Mouse (Mus musculus) limb, embryonic 15.5 days (tissue): Measurements from ENCODE around the gene Clec14a. TPM values are rescaled to one million over a fixed set of nuclear protein-coding genes. Genes with fewer than 3 reads are reported as not detected.
"Not testable (repeated sequence)": the region's sequence is repeated elsewhere in the genome, so short reads cannot be mapped to it uniquely, and the experiment has no call there.

ENCODE experiments used
- ATAC-seq: fragments of 200-750 bp; cut with Nextera tagmentation; 2 replicates; pipeline ENCODE4 v1.8.0; 2017; ENCODE audit warnings: low read depth, moderate TSS enrichment; ENCODE audit not compliant: insufficient number of reproducible peaks, low FRiP score, low TSS enrichment
- H3K27ac ChIP-seq: fragments of 300-500 bp; sonication (generic); 2 replicates; pipeline ENCODE4 v1.5.1; 2015; ENCODE audit warnings: moderate library complexity, mild to moderate bottlenecking, inconsistent platforms
- H3K27me3 ChIP-seq: fragments of 300-500 bp; sonication (generic); 2 replicates; pipeline ENCODE4 v1.6.1; 2015; ENCODE audit warnings: inconsistent platforms
- H3K36me3 ChIP-seq: fragments of 300-500 bp; sonication (generic); 2 replicates; pipeline ENCODE4 v1.6.1; 2015; ENCODE audit warnings: inconsistent platforms
- H3K4me1 ChIP-seq: fragments of 300-500 bp; sonication (generic); 2 replicates; pipeline ENCODE4 v1.6.1; 2015; ENCODE audit warnings: inconsistent platforms
- H3K4me2 ChIP-seq: fragments of 300-500 bp; sonication (generic); 2 replicates; pipeline ENCODE4 v1.6.1; 2015; ENCODE audit warnings: mild to moderate bottlenecking, inconsistent platforms
- H3K4me3 ChIP-seq: fragments of 300-500 bp; sonication (generic); 2 replicates; pipeline ENCODE4 v1.5.1; 2015; ENCODE audit warnings: mild to moderate bottlenecking, inconsistent platforms
- H3K9ac ChIP-seq: fragments of 300-500 bp; sonication (generic); 2 replicates; pipeline ENCODE4 v1.6.1; 2015; ENCODE audit warnings: inconsistent platforms
- H3K9me3 ChIP-seq: fragments of 300-500 bp; sonication (generic); 2 replicates; pipeline ENCODE4 v1.6.1; 2016; ENCODE audit warnings: inconsistent platforms
- WGBS: fragments of 180-500 bp; shearing (Covaris S2); methylation state at CpG from one replicate; pipeline ENCODE4 v1.1.7; 2015; 5-methylcytosine and 5-hydroxymethylcytosine counted together
- polyA plus RNA-seq: library from polyadenylated mRNA; unstranded; fragments of >200 nt; fragmentation: Nextera tagmentation; extraction: Ambion mirVana; gene quantifications from 2 replicates; pipeline ENCODE4 v1.2.1, GENCODE M21; 2015

The Clec14a gene
- 20.5 and 22.1 TPM in 2 replicates for polyA plus RNA-seq

GRCm38 (mm10) chr12:58268563-58269501 lies at the start of gene Clec14a:
Clec14a (minus strand) TSS chr12:58269290.
- WGBS = 2% methylated on average over 32 of the region's 32 CpGs
- Histone ChIP-seq H3K4me3 (peak within 1 kb of the TSS; percentile 48), H3K4me1 (peaks cover 14% of the 10 kb centered on the region), H3K36me3 (no peaks in the 10 kb centered on the region), H3K27ac (peak within 1 kb of the TSS; percentile 92), H3K4me2 (peak within 1 kb of the TSS; percentile 63), H3K9ac (peak within 1 kb of the TSS; percentile 41), H3K9me3 (no peaks in the 10 kb centered on the region), H3K27me3 (no peaks in the 10 kb centered on the region)
- ATAC-seq = peak; percentile 85

GRCm38 (mm10) chr12:58307835-58308234 lies 38.7 kb upstream of the Clec14a start:
- Histone ChIP-seq H3K9me3 (no peaks in the 10 kb centered on the region), H3K4me2 (no peak overlapping the region), H3K4me3 (no peak overlapping the region), H3K4me1 (no peaks in the 10 kb centered on the region), H3K27me3 (no peaks in the 10 kb centered on the region), H3K27ac (no peak overlapping the region), H3K36me3 (no peaks in the 10 kb centered on the region), H3K9ac (no peak overlapping the region)
- 72% methylated on average over 2 of the region's 2 CpGs for WGBS
- ATAC-seq = no peak

GRCm38 (mm10) chr12:58306402-58306801 lies 37.3 kb upstream of the Clec14a start:
- not testable (repeated sequence) for ATAC-seq, H3K4me2 ChIP-seq, H3K9ac ChIP-seq, H3K27ac ChIP-seq, H3K4me3 ChIP-seq, H3K36me3 ChIP-seq, H3K4me1 ChIP-seq, H3K27me3 ChIP-seq, H3K9me3 ChIP-seq
- 68% methylated on average over 8 of the region's 8 CpGs for WGBS

GRCm38 (mm10) chr12:58305567-58305966 lies 36.5 kb upstream of the Clec14a start:
- H3K4me1 ChIP-seq = no peaks in the 10 kb centered on the region
- ATAC-seq = no peak
- H3K27me3 ChIP-seq = no peaks in the 10 kb centered on the region
- H3K4me3 ChIP-seq = no peak overlapping the region
- no peaks in the 10 kb centered on the region for H3K36me3 ChIP-seq
- 56% methylated on average over 2 of the region's 2 CpGs for WGBS
- no peak overlapping the region for H3K9ac ChIP-seq
- H3K27ac ChIP-seq = no peak overlapping the region
- H3K4me2 ChIP-seq = no peak overlapping the region
- H3K9me3 ChIP-seq = no peaks in the 10 kb centered on the region

- 59% methylated on average over 6 of the region's 6 CpGs for whole genome bisulfite sequencing
- Histone ChIP-seq H3K9me3 (no peaks in the 10 kb centered on the region), H3K4me1 (no peaks in the 10 kb centered on the region), H3K36me3 (no peaks in the 10 kb centered on the region), H3K4me3 (no peak overlapping the region), H3K27ac (no peak overlapping the region), H3K9ac (no peak overlapping the region), H3K27me3 (no peaks in the 10 kb centered on the region), H3K4me2 (no peak overlapping the region)
- ATAC-seq = no peak
Measured at GRCm38 (mm10) chr12:58296980-58297379, 27.9 kb upstream of the Clec14a start.

- Histone ChIP-seq H3K27me3 (no peaks in the 10 kb centered on the region), H3K36me3 (no peaks in the 10 kb centered on the region), H3K4me1 (no peaks in the 10 kb centered on the region), H3K27ac (no peak overlapping the region), H3K9ac (no peak overlapping the region), H3K9me3 (no peaks in the 10 kb centered on the region), H3K4me2 (no peak overlapping the region), H3K4me3 (no peak overlapping the region)
- no peak for ATAC-seq
- 76% methylated on average over 3 of the region's 3 CpGs for WGBS
Measured at GRCm38 (mm10) chr12:58285912-58286311, 16.8 kb upstream of the Clec14a start.

GRCm38 (mm10) chr12:58270520-58270919 lies 1.4 kb upstream of the Clec14a start:
- Histone ChIP-seq H3K4me1 (peaks cover 14% of the 10 kb centered on the region), H3K27ac (no peak overlapping the region), H3K27me3 (no peaks in the 10 kb centered on the region), H3K9ac (no peak overlapping the region), H3K36me3 (no peaks in the 10 kb centered on the region), H3K9me3 (no peaks in the 10 kb centered on the region), H3K4me3 (no peak overlapping the region), H3K4me2 (no peak overlapping the region)
- WGBS = 84% methylated on average over 6 of the region's 6 CpGs
- ATAC-seq = no peak

GRCm38 (mm10) chr12:58269505-58269904 lies 415 bp upstream of the Clec14a start:
- 27% methylated on average over 4 of the region's 4 CpGs for WGBS
- Histone ChIP-seq H3K4me3 (no peak overlapping the region), H3K9ac (no peak overlapping the region), H3K9me3 (no peaks in the 10 kb centered on the region), H3K4me1 (peaks cover 14% of the 10 kb centered on the region), H3K27ac (peak overlapping the region; percentile 92), H3K36me3 (no peaks in the 10 kb centered on the region), H3K27me3 (no peaks in the 10 kb centered on the region), H3K4me2 (peak overlapping the region; percentile 63)
- 0 out of 2 replicates have a peak, but pooled peaks have one; percentile 62 for ATAC-seq

GRCm38 (mm10) chr12:58268186-58268562 lies 916 bp downstream of the Clec14a start:
- ATAC-seq = peak; percentile 32
- H3K9me3 ChIP-seq = no peaks in the 10 kb centered on the region
- peak overlapping the region; percentile 92 for H3K27ac ChIP-seq
- peak overlapping the region; percentile 63 for H3K4me2 ChIP-seq
- H3K4me1 ChIP-seq = peaks cover 14% of the 10 kb centered on the region
- H3K27me3 ChIP-seq = no peaks in the 10 kb centered on the region
- WGBS = 5% methylated on average over 15 of the region's 15 CpGs
- no peaks in the 10 kb centered on the region for H3K36me3 ChIP-seq
- H3K9ac ChIP-seq = peak overlapping the region; percentile 41
- peak overlapping the region; percentile 48 for H3K4me3 ChIP-seq

GRCm38 (mm10) chr12:58267779-58268178 lies 1.3 kb downstream of the Clec14a start:
- Histone ChIP-seq H3K27ac (peak overlapping the region; percentile 92), H3K4me3 (peak overlapping the region; percentile 48), H3K9ac (peak overlapping the region; percentile 41), H3K4me2 (peak overlapping the region; percentile 63), H3K36me3 (no peaks in the 10 kb centered on the region), H3K27me3 (no peaks in the 10 kb centered on the region), H3K4me1 (peaks cover 14% of the 10 kb centered on the region), H3K9me3 (no peaks in the 10 kb centered on the region)
- WGBS = 28% methylated on average over 8 of the region's 8 CpGs
- no peak for ATAC-seq

- H3K27me3 ChIP-seq = no peaks in the 10 kb centered on the region
- ATAC-seq = no peak
- H3K4me1 ChIP-seq = no peaks in the 10 kb centered on the region
- H3K36me3 ChIP-seq = no peaks in the 10 kb centered on the region
- H3K9ac ChIP-seq = no peak overlapping the region
- H3K27ac ChIP-seq = no peak overlapping the region
- WGBS = 73% methylated on average over 1 of the region's 1 CpGs
- no peak overlapping the region for H3K4me2 ChIP-seq
- no peaks in the 10 kb centered on the region for H3K9me3 ChIP-seq
- no peak overlapping the region for H3K4me3 ChIP-seq
Measured at GRCm38 (mm10) chr12:58251901-58252300, 17.2 kb downstream of the Clec14a start.

- Histone ChIP-seq H3K27me3 (no peaks in the 10 kb centered on the region), H3K4me1 (no peaks in the 10 kb centered on the region), H3K27ac (no peak overlapping the region), H3K9ac (no peak overlapping the region), H3K9me3 (no peaks in the 10 kb centered on the region), H3K36me3 (no peaks in the 10 kb centered on the region), H3K4me2 (no peak overlapping the region), H3K4me3 (no peak overlapping the region)
- WGBS = 72% methylated on average over 2 of the region's 2 CpGs
- ATAC-seq = no peak
Measured at GRCm38 (mm10) chr12:58232489-58232888, 36.6 kb downstream of the Clec14a start.
